Mouse (Mus musculus) liver, embryonic 14.5 days (tissue): ENCODE results near the gene Tcte1. TPM values are rescaled to one million over a fixed set of nuclear protein-coding genes. Genes with fewer than 3 reads are reported as not detected.
A peak's percentile ranks its signal among the peaks of the same experiment; 100 is the strongest.

Source experiments
- ATAC-seq: fragments of 200-750 bp; cut with Nextera tagmentation; 2 replicates; pipeline ENCODE4 v1.8.0; 2017; ENCODE audit warnings: moderate number of reproducible peaks, mild to moderate bottlenecking, moderate library complexity; ENCODE audit not compliant: insufficient read depth
- DNase-seq, 3 experiments: peaks; one replicate each; pipeline ENCODE4 v3.0.0-alpha.2; 2012 to 2013; ENCODE audit warnings: low read depth in 3 of 3, low spot score in 3 of 3
- H3K27ac ChIP-seq: fragments of 300-500 bp; sonication (generic); 2 replicates; pipeline ENCODE4 v1.5.1; 2014; ENCODE audit warnings: moderate library complexity, mild to moderate bottlenecking, control low read depth, inconsistent platforms
- H3K27me3 ChIP-seq: fragments of 300-500 bp; sonication (generic); 2 replicates; pipeline ENCODE4 v1.6.1; 2014; ENCODE audit warnings: mild to moderate bottlenecking, low read length, moderate library complexity; ENCODE audit not compliant: control insufficient read depth, insufficient read depth
- H3K36me3 ChIP-seq: fragments of 300-500 bp; sonication (generic); replicated peaks from 2 replicates; pipeline ENCODE4 v1.6.1; 2014; ENCODE audit warnings: low read depth; ENCODE audit not compliant: control insufficient read depth, insufficient read depth
- H3K4me1 ChIP-seq, 2 experiments: fragments of 200-500 bp in 1 of 2; fragments of 300-500 bp in 1 of 2; sonication (generic) in 1 of 2; replicated peaks; 2 replicates each; pipeline ENCODE4 v1.6.1; 2012 to 2014; ENCODE audit warnings: antibody characterized with exemption in 1 of 2, inconsistent platforms in 1 of 2, low read length in 1 of 2; ENCODE audit not compliant: control insufficient read depth in 2 of 2, insufficient read depth in 2 of 2
- H3K4me2 ChIP-seq: fragments of 300-500 bp; sonication (generic); 2 replicates; pipeline ENCODE4 v1.6.1; 2014; ENCODE audit warnings: low read depth, mild to moderate bottlenecking, control low read depth, moderate library complexity
- H3K4me3 ChIP-seq, 2 experiments: fragments of 200-500 bp in 1 of 2; fragments of 300-500 bp in 1 of 2; sonication (generic) in 1 of 2; 2 replicates each; pipeline ENCODE4 v1.5.1; 2012 to 2014; ENCODE audit warnings: low read depth in 2 of 2, low read length in 2 of 2, mild to moderate bottlenecking in 2 of 2, control low read depth in 1 of 2, inconsistent platforms in 1 of 2, moderate library complexity in 1 of 2; ENCODE audit not compliant: insufficient read depth in 1 of 2
- H3K9ac ChIP-seq: fragments of 300-500 bp; sonication (generic); replicated peaks from 2 replicates; pipeline ENCODE4 v1.6.1; 2014; ENCODE audit warnings: mild to moderate bottlenecking, control low read depth, moderate library complexity
- H3K9me3 ChIP-seq: fragments of 300-500 bp; sonication (generic); 2 replicates; pipeline ENCODE4 v1.6.1; 2016; ENCODE audit warnings: low read length, mixed read lengths; ENCODE audit not compliant: control insufficient read depth
- CTCF ChIP-seq: IDR thresholded peaks from 2 replicates; pipeline ENCODE4 v1.5.1; 2016; ENCODE audit warnings: antibody characterized with exemption, low read depth, control low read depth
- EP300 ChIP-seq: IDR thresholded peaks from 2 replicates; pipeline ENCODE4 v1.6.1; 2016; ENCODE audit warnings: antibody characterized with exemption, low read depth
- WGBS: fragments of 180-500 bp; shearing (Covaris S2); extraction: QIAGEN DNeasy Blood & Tissue Kit; methylation state at CpG from one replicate; pipeline ENCODE4 v1.1.7; 2014; ENCODE audit not compliant: insufficient replicate concordance; 5-methylcytosine and 5-hydroxymethylcytosine counted together
- polyA plus RNA-seq, 2 experiments: library from polyadenylated mRNA; depleted of rRNA in 1 of 2; stranded (reverse) in 1 of 2; unstranded in 1 of 2; fragments of >200 nt; fragmentation: Nextera tagmentation in 1 of 2; extraction: Ambion mirVana in 1 of 2; gene quantifications; 2 replicates each; pipeline versions ENCODE4 v1.2.1 to v1.2.3; 2012 to 2014

Tcte1 gene
- polyA plus RNA-seq, 2 experiments: not detected

DNA sequence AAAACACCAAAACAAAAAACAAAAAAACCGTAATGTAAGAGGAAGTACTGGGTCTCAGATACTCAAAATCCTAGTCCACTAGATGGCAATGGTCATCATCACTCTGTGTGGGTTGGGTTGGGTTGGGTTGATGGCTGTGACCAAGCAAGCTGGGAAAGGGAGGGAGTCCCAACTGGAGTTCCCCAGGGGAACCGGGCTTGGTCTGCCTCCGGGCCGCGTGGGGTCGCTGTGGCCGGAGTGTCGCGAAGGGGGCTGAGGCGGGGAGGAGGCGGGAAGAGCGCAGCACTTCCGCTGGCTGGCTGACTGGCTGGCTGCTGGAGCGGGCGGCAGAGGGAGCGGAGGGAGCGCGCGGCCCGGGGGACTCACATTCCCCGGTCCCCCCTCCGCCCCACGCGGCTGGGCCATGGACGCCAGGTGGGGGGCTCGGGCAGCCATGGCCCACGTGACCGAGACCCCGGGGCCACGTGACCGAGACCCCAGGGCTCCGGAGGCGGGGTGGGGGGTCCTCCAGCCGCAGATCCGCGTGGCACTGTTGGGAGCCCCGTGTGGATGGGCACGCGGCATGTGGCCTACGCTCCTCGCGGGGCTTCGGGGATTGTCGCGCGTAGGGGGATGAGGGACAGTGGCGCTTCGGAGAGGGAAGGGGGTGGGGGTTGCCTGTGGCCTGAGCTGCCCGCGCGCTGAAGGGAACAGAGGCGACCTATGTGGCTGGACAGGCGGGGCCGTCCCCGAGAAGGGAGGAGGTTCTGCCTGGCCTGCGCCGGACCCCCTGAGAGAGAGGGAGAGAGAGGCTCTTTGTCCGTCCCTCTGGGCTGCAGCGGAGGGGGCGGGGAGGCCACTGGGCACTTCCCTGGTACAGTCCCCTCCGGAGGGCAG lies 40.7 kb downstream of the Tcte1 start, which contains the start of gene Slc35b2:
Slc35b2 (plus strand) TSS at position 220 of the 876 bp plus-strand sequence.
- Histone ChIP-seq H3K27ac (peak within 1 kb of the TSS; percentile 20; the same call in 1 of the 2 replicates), H3K27me3 (no peaks in the 10 kb centered on the region), H3K4me2 (peak within 1 kb of the TSS; percentile 98), H3K9ac (peak within 1 kb of the TSS; percentile 90), H3K4me3 (peak within 1 kb of the TSS; percentile 77 to 93), H3K9me3 (no peaks in the 10 kb centered on the region), H3K36me3 (peaks cover 19% of the 10 kb centered on the region), H3K4me1 (peaks cover 3 to 4% of the 10 kb centered on the region in 2 experiments; a peak in 2 of 4 replicates)
- TF ChIP-seq EP300: no peak
- TF ChIP-seq CTCF: peak; percentile 93
- DNase-seq: peak; percentile 65 to 77 (median 66)
- peak; percentile 75 for ATAC-seq
- 2% methylated on average over 52 of the region's 61 CpGs for WGBS

DNA sequence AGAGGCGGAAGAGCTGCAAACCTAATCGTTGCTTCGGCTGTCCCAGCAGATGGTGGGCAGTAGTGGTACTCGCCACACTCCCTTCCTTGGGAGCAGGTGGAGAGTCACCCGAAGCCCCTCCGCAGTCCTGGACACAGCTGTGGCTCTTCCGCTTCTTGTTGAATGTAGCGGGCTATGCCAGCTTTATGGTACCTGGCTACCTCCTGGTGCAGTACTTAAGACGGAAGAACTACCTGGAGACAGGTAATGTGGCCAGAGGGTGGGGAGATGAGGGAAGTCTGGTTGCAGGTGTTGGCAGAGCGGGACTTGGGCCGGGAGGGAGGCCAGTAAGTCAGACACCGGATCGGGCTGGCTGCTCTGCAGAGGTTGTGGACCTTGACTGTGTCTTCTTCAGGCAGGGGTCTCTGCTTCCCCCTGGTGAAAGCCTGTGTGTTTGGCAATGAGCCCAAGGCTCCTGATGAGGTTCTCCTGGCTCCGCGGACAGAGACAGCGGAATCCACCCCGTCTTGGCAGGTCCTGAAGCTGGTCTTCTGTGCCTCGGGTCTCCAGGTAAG lies 41.4 kb downstream of the Tcte1 start:
- Histone ChIP-seq H3K4me1 (peaks cover 3 to 4% of the 10 kb centered on the region in 2 experiments; a peak in 2 of 4 replicates), H3K4me2 (peak overlapping the region; percentile 98), H3K9me3 (no peaks in the 10 kb centered on the region), H3K36me3 (peaks cover 26% of the 10 kb centered on the region), H3K4me3 (peak overlapping the region; percentile 77 to 93), H3K9ac (peak overlapping the region; percentile 90), H3K27me3 (no peaks in the 10 kb centered on the region), H3K27ac (no peak overlapping the region)
- DNase-seq (no peak), ATAC-seq (peak; percentile 2; the same call in 1 of the 2 replicates)
- TF ChIP-seq EP300 (no peak), CTCF (0 out of 2 replicates have a peak, but pooled peaks have one; percentile 5)
- WGBS: 16% methylated on average over 18 of the region's 18 CpGs

DNA sequence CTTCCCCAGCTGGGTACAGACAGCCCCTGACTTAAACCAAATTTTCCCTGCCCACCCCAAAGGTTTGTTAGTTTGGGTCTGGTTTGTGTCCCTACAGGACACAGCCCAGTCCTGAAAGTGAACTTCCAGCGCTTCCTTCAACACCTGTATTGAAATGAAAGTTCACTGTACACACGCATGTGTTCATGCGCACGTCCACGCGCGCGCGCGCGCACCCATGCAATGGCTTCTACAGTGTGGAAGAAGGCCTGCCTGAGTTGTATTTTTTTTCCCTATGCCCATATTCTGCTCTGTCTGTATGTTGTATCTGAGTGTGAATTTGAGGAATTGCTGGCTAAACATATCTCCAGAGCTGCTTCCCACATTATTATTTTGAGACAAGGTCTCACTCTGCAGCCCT lies 41.9 kb downstream of the Tcte1 start:
- H3K27ac ChIP-seq: no peak overlapping the region
- TF ChIP-seq CTCF: no peak
- no peak for TF ChIP-seq EP300
- ATAC-seq (no peak), DNase-seq (no peak)
- no peaks in the 10 kb centered on the region for H3K9me3 ChIP-seq
- peak overlapping the region; percentile 98 for H3K4me2 ChIP-seq
- 90% methylated on average over 11 of the region's 11 CpGs for WGBS
- peak overlapping the region; percentile 90; the same call in 1 of the 2 replicates for H3K9ac ChIP-seq
- H3K4me3 ChIP-seq: peak overlapping the region; percentile 77 to 93; a peak in 3 of 4 replicates
- H3K27me3 ChIP-seq: no peaks in the 10 kb centered on the region
- H3K36me3 ChIP-seq: peaks cover 31% of the 10 kb centered on the region
- peaks cover 3 to 4% of the 10 kb centered on the region in 2 experiments; a peak in 2 of 4 replicates for H3K4me1 ChIP-seq

DNA sequence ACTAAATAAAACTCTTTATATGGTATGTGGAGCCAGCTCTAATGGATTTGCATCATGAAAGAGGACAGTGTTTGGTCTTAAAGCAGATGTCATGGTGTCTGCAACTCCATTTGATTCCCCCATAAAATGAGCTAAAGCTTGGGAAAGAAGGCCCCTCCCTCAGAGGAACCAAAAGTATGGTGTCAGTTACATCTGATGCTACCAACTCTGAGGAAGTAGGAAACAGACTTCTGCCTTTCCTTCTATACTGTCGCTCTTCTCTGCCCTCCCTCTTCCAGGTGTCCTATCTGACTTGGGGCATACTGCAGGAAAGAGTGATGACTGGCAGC lies 42.8 kb downstream of the Tcte1 start:
- H3K4me2 ChIP-seq: no peak overlapping the region
- no peaks in the 10 kb centered on the region for H3K27me3 ChIP-seq
- no peaks in the 10 kb centered on the region for H3K9me3 ChIP-seq
- H3K4me3 ChIP-seq: no peak overlapping the region
- H3K4me1 ChIP-seq: peaks cover 3 to 4% of the 10 kb centered on the region in 2 experiments; a peak in 2 of 4 replicates
- no peak for TF ChIP-seq EP300
- TF ChIP-seq CTCF: no peak
- no peak overlapping the region for H3K9ac ChIP-seq
- no peak for ATAC-seq
- no peak for DNase-seq
- H3K36me3 ChIP-seq: peaks cover 40% of the 10 kb centered on the region
- no peak overlapping the region for H3K27ac ChIP-seq
- WGBS: 50% methylated on average over 1 of the region's 1 CpGs
